Mouse (Mus musculus) left cerebral cortex, postnatal 10 days (tissue): ENCODE results near the gene Slc9a2. TPM values are rescaled to one million over a fixed set of nuclear protein-coding genes. Genes with fewer than 3 reads are reported as not detected.

ENCODE experiments used
- DNase-seq, 2 experiments: peaks; one replicate each; pipeline ENCODE4 v3.0.0; 2021 to 2022; ENCODE audit warnings: low spot score in 2 of 2, mixed read lengths in 1 of 2; ENCODE audit errors: extremely low spot score in 1 of 2
- intact Hi-C: fragments of 180-260 bp; cut with DNase I; formaldehyde crosslinking; loops from one replicate; pipeline ENCODE4 v1.15.1; 2025
- total RNA-seq, 2 experiments: library from RNA; stranded (reverse); gene quantifications; 2 replicates each; pipeline ENCODE4 v1.2.3; 2021

Gene Slc9a2
- total RNA-seq, 2 experiments from 2014 or later: 2.8 to 3.6 TPM

DNA sequence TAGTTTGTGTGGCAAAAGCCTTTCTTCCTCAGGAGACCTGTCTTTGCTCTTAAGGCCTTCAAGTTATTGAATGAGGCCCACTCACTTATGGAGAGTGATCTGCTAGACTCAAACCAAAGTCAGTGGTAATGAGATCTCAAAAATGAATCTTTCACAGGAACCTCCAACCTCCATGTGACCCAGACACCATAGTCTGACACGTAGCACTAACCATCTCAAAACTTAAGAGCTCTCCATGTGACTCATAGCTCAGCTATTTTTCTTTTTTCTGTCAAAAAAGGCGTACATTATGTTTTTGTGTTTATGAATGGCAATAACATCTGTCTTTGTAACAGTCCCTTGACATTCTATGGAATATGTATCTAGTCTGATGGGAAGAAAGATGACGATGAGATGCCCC lies 128.3 kb downstream of the Slc9a2 start:
- intact Hi-C loops: no loop called here
- no peak for DNase-seq

DNA sequence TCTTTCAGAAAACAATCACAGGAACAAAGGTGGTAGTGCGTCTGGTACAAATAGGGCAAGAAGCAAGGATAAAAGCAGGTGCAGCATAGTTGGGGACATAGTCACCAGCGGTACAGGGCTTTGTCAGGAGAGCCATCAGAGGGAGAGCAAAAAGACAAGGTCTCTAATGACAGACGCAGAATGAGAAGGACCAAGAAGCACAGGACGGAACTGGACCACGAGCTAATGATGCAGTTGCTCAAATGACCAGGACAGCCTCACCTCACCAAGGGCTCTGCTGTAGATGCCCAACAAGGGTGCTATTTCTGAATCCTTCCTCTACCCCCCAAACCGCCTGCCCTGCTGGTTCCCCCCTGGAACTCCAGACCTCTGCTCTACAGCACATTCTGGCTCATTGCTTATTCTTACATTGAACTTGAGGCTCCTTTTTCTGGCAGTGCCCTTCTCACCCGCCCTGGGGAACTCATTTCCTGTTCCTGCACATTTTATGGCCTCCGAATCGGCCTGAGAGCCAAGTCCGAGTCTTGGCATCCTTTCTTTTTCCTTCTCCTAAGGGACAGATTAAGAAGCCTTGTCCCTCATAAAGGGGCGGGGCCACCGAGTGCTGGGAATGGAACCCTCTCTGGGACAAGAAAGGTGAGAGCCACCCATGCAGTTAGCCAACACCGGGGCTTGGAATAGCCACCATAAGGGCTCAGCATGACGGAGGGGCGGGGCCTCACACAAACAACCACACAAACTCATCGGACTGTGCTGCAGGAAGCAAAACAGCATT lies 134.9 kb downstream of the Slc9a2 start:
- DNase-seq: peak in 1 of 2 experiments; percentile 20
- intact Hi-C loops: no loop called here

Other genes with a start within 250 kb of the Slc9a2 start
- under 1 TPM in 1 of 2 experiments, not detected in 1; 0.09 TPM for gene Il18r1, start 215.0 kb upstream of the Slc9a2 start, total RNA-seq
- under 1 TPM in 1 of 2 experiments, not detected in 1; 0.15 TPM for gene Il18rap, start 165.2 kb upstream of the Slc9a2 start, total RNA-seq
- gene Slc9a4, start 100.5 kb upstream of the Slc9a2 start, total RNA-seq: under 1 TPM; 0.49 to 0.88 TPM
- 1 to 10 TPM; 4.7 to 5.0 TPM for gene Mfsd9, start 110.1 kb downstream of the Slc9a2 start, total RNA-seq
- gene Tmem182, start 125.0 kb downstream of the Slc9a2 start, total RNA-seq: under 1 TPM; 0.16 to 0.24 TPM